Mouse (Mus musculus) MEL (cell line): Measurements from ENCODE around the gene Chst1. TPM values are rescaled to one million over a fixed set of nuclear protein-coding genes. Genes with fewer than 3 reads are reported as not detected.

Source experiments
- DNase-seq: peaks from one replicate; pipeline ENCODE4 v3.0.0; 2011; ENCODE audit warnings: low read depth, low spot score
- H3K27ac ChIP-seq: 2 replicates; pipeline ENCODE4 v1.5.1; 2012; ENCODE audit warnings: low read depth, mild to moderate bottlenecking, control low read depth, low read length, moderate library complexity; ENCODE audit not compliant: control insufficient read depth
- H3K27me3 ChIP-seq, 2 experiments: fragments of 150-350 bp in 1 of 2; sonication (generic) in 1 of 2; 2 replicates each; pipeline ENCODE4 v1.6.1; 2012; ENCODE audit warnings: low read length in 2 of 2, mild to moderate bottlenecking in 2 of 2, improper control_type of control experiment in 1 of 2, moderate library complexity in 1 of 2; ENCODE audit not compliant: insufficient read depth in 2 of 2, control insufficient read depth in 1 of 2
- H3K36me3 ChIP-seq, 2 experiments: 2 replicates each; pipeline ENCODE4 v1.6.1; 2012 to 2014; ENCODE audit warnings: low read length in 2 of 2, improper control_type of control experiment in 1 of 2, inconsistent platforms in 1 of 2, mild to moderate bottlenecking in 1 of 2; ENCODE audit not compliant: insufficient read depth in 2 of 2, control insufficient read depth in 1 of 2
- H3K4me1 ChIP-seq, 2 experiments: fragments of 150-350 bp in 1 of 2; sonication (generic) in 1 of 2; 2 replicates each; pipeline ENCODE4 v1.6.1; 2012; ENCODE audit warnings: low read length in 2 of 2, improper control_type of control experiment in 1 of 2, mild to moderate bottlenecking in 1 of 2; ENCODE audit not compliant: insufficient read depth in 2 of 2, control insufficient read depth in 1 of 2
- H3K4me3 ChIP-seq, 2 experiments: fragments of 150-350 bp in 1 of 2; sonication (generic) in 1 of 2; 2 replicates each; pipeline ENCODE4 v1.5.1; 2012; ENCODE audit warnings: low read depth in 2 of 2, low read length in 2 of 2, mild to moderate bottlenecking in 2 of 2, moderate library complexity in 2 of 2, control low read depth in 1 of 2, improper control_type of control experiment in 1 of 2; ENCODE audit not compliant: control insufficient read depth in 1 of 2, insufficient read depth in 1 of 2
- H3K79me2 ChIP-seq: 2 replicates; pipeline ENCODE4 v1.6.1; 2012; ENCODE audit warnings: mild to moderate bottlenecking, low read length, moderate library complexity; ENCODE audit not compliant: control insufficient read depth, poor library complexity, insufficient read depth
- H3K9ac ChIP-seq: 2 replicates; pipeline ENCODE4 v1.6.1; 2012; ENCODE audit warnings: low read depth, mild to moderate bottlenecking, control low read depth, low read length, moderate library complexity; ENCODE audit not compliant: control insufficient read depth, poor library complexity, severe bottlenecking
- H3K9me3 ChIP-seq: fragments of 150-350 bp; sonication (generic); replicated peaks from 2 replicates; pipeline ENCODE4 v1.6.1; 2012; ENCODE audit warnings: mild to moderate bottlenecking, low read length, improper control_type of control experiment, moderate library complexity; ENCODE audit not compliant: insufficient read depth
- BHLHE40 ChIP-seq: IDR thresholded peaks from 2 replicates; pipeline ENCODE4 v1.6.1; 2012; ENCODE audit warnings: low read depth, mild to moderate bottlenecking, inconsistent platforms, low read length, improper control_type of control experiment, borderline replicate concordance
- CHD1 ChIP-seq: IDR thresholded peaks from 2 replicates; pipeline ENCODE4 v1.6.1; 2012; ENCODE audit warnings: low read depth, mild to moderate bottlenecking, inconsistent platforms, low read length, improper control_type of control experiment
- E2F4 ChIP-seq: IDR thresholded peaks from 2 replicates; pipeline ENCODE4 v1.6.1; 2011; ENCODE audit warnings: low read depth, low read length, improper control_type of control experiment, borderline replicate concordance
- ELF1 ChIP-seq: IDR thresholded peaks from 2 replicates; pipeline ENCODE4 v1.6.1; 2014; ENCODE audit warnings: low read depth, mild to moderate bottlenecking, inconsistent platforms, low read length, improper control_type of control experiment, moderate library complexity
- EP300 ChIP-seq, 2 experiments: IDR thresholded peaks; 2 replicates each; pipeline ENCODE4 v1.6.1; 2011; ENCODE audit warnings: improper control_type of control experiment in 2 of 2, low read length in 2 of 2, low read depth in 1 of 2, mild to moderate bottlenecking in 1 of 2
- GABPA ChIP-seq: IDR thresholded peaks from 2 replicates; pipeline ENCODE4 v1.6.1; 2012; ENCODE audit warnings: low read depth, mild to moderate bottlenecking, inconsistent platforms, low read length, improper control_type of control experiment, moderate library complexity
- GATA1 ChIP-seq: IDR thresholded peaks from 2 replicates; pipeline ENCODE4 v1.6.1; 2011; ENCODE audit warnings: low read depth, low read length, improper control_type of control experiment
- HCFC1 ChIP-seq: IDR thresholded peaks from 2 replicates; pipeline ENCODE4 v1.6.1; 2012; ENCODE audit warnings: low read depth, mild to moderate bottlenecking, inconsistent platforms, low read length, improper control_type of control experiment, moderate library complexity
- MAZ ChIP-seq: IDR thresholded peaks from 2 replicates; pipeline ENCODE4 v1.6.1; 2012; ENCODE audit warnings: low read depth, mild to moderate bottlenecking, inconsistent platforms, low read length, improper control_type of control experiment
- MYB ChIP-seq: IDR thresholded peaks from 2 replicates; pipeline ENCODE4 v1.6.1; 2011; ENCODE audit warnings: mild to moderate bottlenecking, low read depth, low read length, improper control_type of control experiment
- NELFE ChIP-seq: IDR thresholded peaks from 2 replicates; pipeline ENCODE4 v1.6.1; 2011; ENCODE audit warnings: low read depth, low read length, improper control_type of control experiment
- POLR2AphosphoS2 ChIP-seq: IDR thresholded peaks from 2 replicates; pipeline ENCODE4 v1.6.1; 2011; ENCODE audit warnings: low read length, improper control_type of control experiment
- SIN3A ChIP-seq: IDR thresholded peaks from 2 replicates; pipeline ENCODE4 v1.6.1; 2012; ENCODE audit warnings: low read length, improper control_type of control experiment, inconsistent platforms
- SMC3 ChIP-seq: IDR thresholded peaks from 2 replicates; pipeline ENCODE4 v1.6.1; 2011; ENCODE audit warnings: low read depth, low read length, improper control_type of control experiment
- TAL1 ChIP-seq: IDR thresholded peaks from 2 replicates; pipeline ENCODE4 v1.6.1; 2012; ENCODE audit warnings: mild to moderate bottlenecking, inconsistent platforms, low read length, moderate library complexity, mixed read lengths
- TBP ChIP-seq: IDR thresholded peaks from 2 replicates; pipeline ENCODE4 v1.8.0; 2011; ENCODE audit warnings: low read depth, low read length, improper control_type of control experiment
- USF1 ChIP-seq: IDR thresholded peaks from 2 replicates; pipeline ENCODE4 v1.6.1; 2014; ENCODE audit warnings: low read depth, mild to moderate bottlenecking, inconsistent platforms, low read length, improper control_type of control experiment, moderate library complexity
- USF2 ChIP-seq, 2 experiments: IDR thresholded peaks; 2 replicates each; pipeline ENCODE4 v1.6.1; 2011 to 2012; ENCODE audit warnings: improper control_type of control experiment in 2 of 2, low read length in 2 of 2, borderline replicate concordance in 1 of 2, inconsistent platforms in 1 of 2, low read depth in 1 of 2, mild to moderate bottlenecking in 1 of 2; ENCODE audit not compliant: insufficient read depth in 1 of 2
- ZC3H11A ChIP-seq: IDR thresholded peaks from 2 replicates; pipeline ENCODE4 v1.6.1; 2012; ENCODE audit warnings: low read depth, mild to moderate bottlenecking, inconsistent platforms, low read length, improper control_type of control experiment
- ZKSCAN1 ChIP-seq: IDR thresholded peaks from 2 replicates; pipeline ENCODE4 v1.6.1; 2012; ENCODE audit warnings: low read depth, mild to moderate bottlenecking, inconsistent platforms, low read length, improper control_type of control experiment, moderate library complexity
- ZNF384 ChIP-seq: IDR thresholded peaks from 2 replicates; pipeline ENCODE4 v1.6.1; 2012; ENCODE audit warnings: low read depth, mild to moderate bottlenecking, inconsistent platforms, low read length, improper control_type of control experiment
- polyA plus RNA-seq, 2 experiments: library from polyadenylated mRNA; stranded (reverse) in 1 of 2; unstranded in 1 of 2; fragments of >175 nt in 1 of 2; fragments of >200 nt in 1 of 2; gene quantifications; 2 replicates each; pipeline versions ENCODE4 v1.2.1 to v1.2.4; 2012; ENCODE audit warnings: low replicate concordance in 2 of 2, low read depth in 1 of 2; ENCODE audit not compliant: insufficient read length in 2 of 2, insufficient read depth in 1 of 2, missing spikeins in 1 of 2
- total RNA-seq: library from RNA; depleted of rRNA; stranded (reverse); fragments of 300-350 nt; gene quantifications from 2 replicates; pipeline ENCODE4 v1.2.3, GENCODE M21; 2012

The Chst1 gene
- total and polyA plus RNA-seq, 3 experiments: 0.14 to 0.35 TPM; not detected in 1

DNA sequence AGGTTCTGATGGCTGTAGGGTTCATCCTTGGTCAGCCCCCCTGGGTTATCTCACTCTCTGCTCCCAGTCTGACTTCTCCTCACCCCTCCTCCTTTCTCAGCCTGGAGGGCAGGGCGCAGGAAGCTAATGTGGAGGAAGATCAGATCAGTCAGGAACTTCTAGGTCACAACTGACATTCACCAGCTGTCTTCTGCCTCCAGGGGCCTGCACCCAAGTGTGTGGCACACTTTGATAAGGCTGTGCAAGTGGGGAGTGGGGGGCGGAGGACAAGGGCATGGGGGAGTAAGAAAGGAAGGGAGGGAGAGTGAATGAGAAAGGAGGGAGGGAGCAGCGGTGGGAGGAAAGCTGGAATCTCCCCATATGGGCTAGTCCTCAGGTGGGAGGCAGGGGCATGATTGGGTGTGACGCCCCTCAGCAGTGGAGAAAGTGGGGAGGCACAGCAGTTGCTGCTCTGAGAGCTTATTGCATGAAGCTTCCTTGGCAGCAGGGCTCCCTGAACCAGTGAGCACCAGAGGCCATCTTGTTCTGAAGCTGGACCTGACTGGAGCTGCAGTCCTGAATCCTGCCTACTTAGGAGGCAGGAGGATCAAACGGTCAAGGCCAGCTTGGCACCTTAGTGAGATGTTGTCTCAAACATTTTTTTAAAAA is 49.8 kb downstream of the Chst1 start (continued):
- TF ChIP-seq EP300 (IDR thresholded peaks at IDR 0.05; ENCODE audit: low read depth in 1 of 2, low read length in 2 of 2) (peak; percentile 89 to 99; a peak in 3 of 4 replicates), HCFC1 (no peak; the same call in 1 of the 2 replicates), SIN3A (peak; percentile 93), USF2 (IDR thresholded peaks at IDR 0.05; ENCODE audit: borderline replicate concordance in 1 of 2, insufficient read depth in 1 of 2, low read depth in 1 of 2, low read length in 2 of 2) (no peak), TAL1 (peak; percentile 84), CHD1 (no peak), BHLHE40 (peak; percentile 90), USF1 (no peak), GABPA (peak; percentile 48; the same call in 1 of the 2 replicates), ZKSCAN1 (peak; percentile 28; the same call in 1 of the 2 replicates), ZC3H11A (no peak), MAZ (peak; percentile 99), ELF1 (no peak), MYB (peak; percentile 92), E2F4 (no peak), ZNF384 (no peak), POLR2AphosphoS2 (no peak), GATA1 (peak; percentile 81), NELFE (no peak), SMC3 (no peak)
- TF ChIP-seq, all 39 proteins: peak for 18

DNA sequence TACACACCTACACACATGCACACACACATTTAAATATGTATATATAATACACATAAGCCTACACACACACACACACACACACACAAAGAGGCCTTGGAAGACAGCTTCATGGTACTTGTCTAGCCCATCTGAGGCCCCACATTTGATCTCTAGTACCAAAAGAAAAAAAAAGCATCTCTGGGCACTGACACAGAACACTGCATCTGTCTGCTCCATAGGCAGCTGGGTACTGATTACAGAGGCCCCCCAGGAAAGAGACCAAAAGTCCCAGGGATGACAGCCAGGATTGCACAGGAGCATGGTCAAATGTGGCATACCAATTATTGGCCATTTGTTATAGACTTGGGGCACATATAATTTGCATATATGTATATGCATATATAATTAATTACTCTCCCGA is 50.9 kb downstream of the Chst1 start:
- Histone ChIP-seq H3K27ac (no peak overlapping the region; the same call in 1 of the 2 replicates), H3K9me3 (no peaks in the 10 kb centered on the region), H3K9ac (no peak overlapping the region), H3K4me3 (no peak overlapping the region), H3K79me2 (no peaks in the 10 kb centered on the region), H3K4me1 (peaks cover 27 to 37% of the 10 kb centered on the region in 2 experiments), H3K27me3 (no peaks in the 10 kb centered on the region), H3K36me3 (peaks cover 0 to 30% of the 10 kb centered on the region in 2 experiments; a peak in 2 of 4 replicates)
- TF ChIP-seq TBP: no peak
- TF ChIP-seq ZNF384: peak; percentile 61; the same call in 1 of the 2 replicates
- peak; percentile 32 for DNase-seq
